Mouse (Mus musculus) R1 (cell line): ENCODE results near the gene Zfp454.
A peak's percentile ranks its signal among the peaks of the same experiment; 100 is the strongest.

Experiments
- DNase-seq: peaks from one replicate; pipeline ENCODE4 v3.0.0-alpha.2; 2018; ENCODE audit warnings: low read depth, low spot score

The Zfp454 gene

DNA sequence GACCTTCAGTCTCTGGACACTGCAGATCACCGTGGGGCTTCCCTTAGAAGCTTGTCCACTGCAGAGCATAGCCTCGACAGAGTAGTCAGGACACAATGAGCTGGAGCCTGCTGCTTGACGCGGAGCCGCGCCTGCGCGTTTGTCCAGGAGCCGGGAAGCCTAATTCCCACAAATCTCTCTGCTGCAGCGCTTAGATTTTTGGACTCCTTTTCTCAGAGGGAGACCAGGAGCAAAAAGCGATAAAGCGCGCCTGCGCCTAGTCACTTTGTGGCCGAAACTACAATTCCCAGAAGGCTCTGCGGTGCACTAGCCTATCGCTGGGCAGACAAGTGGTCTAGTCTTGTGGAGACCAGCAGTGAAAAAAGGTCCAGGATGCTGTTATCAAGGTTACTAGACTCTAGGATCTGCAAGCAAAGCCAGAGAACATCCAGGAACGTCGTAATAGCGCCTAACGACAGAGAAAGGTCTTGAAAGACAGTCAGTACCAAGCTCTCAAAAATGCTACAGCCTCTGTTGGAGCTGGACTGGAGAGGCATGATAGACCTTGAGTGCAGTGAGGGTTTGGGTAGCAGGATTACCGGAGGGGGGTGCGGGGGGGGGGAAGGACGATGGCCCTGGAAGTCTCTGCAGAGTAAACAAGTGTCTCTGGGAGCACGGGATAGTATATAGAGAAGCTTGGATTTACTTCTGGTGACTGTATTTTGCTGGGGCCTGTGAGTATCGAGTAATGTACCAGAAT is at the start of gene Zfp454:
Zfp454 (minus strand) TSS at position 262 of the 739 bp plus-strand sequence.
- peak; percentile 95 for DNase-seq

DNA sequence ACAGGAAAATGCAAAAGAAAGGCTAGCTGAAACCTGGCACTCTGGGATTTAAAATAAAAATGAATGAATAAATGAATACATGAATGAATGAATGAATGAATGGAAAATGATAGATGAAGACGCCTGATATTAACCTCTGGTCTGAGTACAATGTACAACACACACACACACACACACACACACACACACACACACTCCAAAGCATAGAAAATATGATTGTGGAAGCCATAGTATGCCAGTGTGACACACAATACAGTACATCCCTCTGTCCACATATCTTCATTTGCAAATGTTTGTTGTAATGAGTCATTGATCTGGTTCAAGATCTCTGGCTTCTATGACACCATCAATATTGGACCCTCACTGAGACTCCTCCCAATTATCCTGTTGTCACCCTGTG is 44.6 kb upstream of the Zfp454 start:
- no peak for DNase-seq

DNA sequence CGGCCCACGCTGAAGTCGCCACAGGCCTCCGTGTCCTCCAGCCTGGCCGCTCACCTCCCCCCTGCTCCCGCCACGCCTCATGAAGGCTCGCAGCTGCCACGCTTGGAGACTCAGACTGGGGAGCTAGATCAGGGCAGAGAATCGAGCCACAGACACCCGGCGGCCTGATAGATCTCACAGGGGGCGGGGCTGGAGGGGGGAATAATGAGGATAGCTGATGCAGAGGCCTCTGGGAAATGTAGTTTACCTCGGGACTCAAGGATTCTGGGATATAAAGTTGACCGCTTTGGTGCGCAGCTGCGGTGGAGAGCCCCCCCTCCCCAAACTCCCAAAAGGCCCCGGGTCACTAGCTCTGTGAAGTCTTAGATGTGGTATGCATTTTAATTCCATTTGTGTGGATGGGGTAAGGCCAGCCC is 44.0 kb upstream of the Zfp454 start, which contains the start of gene Zfp354b:
Zfp354b (minus strand) TSS at position 183 of the 416 bp plus-strand sequence.
- DNase-seq = peak; percentile 93

DNA sequence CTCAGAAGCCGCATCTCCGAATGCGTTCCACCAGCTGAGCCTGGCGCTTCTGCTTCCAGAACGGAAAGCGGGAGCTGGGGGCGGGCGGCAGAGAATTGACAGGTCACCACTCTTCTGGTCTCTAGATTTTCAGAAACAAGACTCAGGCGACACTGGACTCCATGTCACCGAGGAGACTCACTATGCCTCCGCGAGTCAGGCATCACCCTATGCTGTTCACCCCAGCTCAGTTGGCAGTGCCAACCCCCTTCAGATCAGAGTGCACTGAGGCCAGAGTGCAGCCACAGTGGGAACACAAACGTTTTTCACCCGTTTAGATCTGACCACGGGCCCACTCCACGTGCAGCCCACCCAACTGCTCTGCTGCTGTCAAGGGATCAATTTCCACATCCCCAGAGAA is 43.6 kb upstream of the Zfp454 start:
- no peak for DNase-seq

DNA sequence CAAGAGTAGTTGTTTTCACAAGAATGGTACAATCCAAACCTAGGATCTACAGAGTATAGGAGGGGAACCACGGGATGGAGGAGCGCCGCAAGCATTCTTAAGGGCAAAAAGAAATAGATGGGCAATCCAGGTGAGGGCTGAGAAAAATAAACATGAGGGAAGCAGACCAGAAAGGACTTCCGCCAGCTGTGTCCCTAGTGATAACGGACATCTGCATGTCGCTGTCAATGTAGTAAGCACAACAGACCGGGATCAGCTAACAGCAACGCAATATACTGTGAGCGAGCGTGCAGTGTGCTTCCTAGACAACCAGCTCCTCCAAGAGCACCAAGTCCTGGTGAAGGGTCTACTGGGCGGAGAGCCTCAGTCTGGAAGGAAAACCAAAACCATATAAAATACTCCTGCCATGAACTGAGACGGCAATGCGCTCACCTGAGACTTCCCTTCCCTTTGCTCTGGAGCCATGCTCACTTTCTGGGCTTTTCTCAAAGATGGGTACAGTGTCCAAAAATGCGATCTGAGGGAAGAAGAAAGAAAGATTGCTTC is 43.1 kb upstream of the Zfp454 start:
- DNase-seq = no peak

DNA sequence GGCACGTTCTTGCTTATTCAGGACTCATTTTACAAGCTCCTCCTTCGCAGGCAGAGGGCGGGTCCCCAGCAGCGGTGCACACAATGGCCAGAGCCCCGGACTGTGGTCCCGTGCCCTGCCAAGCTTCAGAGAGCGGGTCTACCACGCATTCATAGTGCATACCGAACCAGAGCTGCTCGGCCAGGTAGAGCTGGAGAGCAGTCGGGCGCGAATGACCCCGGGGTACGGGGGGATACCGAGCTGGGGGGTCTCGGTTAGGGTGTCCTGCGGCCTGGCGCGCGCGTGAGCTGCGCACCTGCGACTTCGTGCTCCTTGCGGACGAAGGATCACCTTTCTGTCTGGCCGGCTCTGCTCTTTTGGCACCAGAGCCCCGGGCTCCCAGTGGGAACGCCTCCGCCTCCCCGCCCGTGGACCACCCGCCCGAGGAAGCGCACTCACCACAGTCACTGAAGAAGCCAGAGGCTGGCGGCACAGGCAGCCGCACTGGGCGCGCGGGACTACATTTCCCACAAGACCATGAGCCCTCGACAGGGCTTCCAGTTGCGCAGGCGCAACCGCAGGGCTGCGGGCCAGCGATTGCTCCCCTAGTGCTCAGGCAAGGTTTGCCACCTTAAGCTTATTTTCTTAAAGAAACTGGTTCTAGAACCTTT is 28.3 kb upstream of the Zfp454 start, which contains the start of gene Zfp2:
Zfp2 (minus strand) TSS at position 495 of the 650 bp plus-strand sequence.
- peak; percentile 94 for DNase-seq

DNA sequence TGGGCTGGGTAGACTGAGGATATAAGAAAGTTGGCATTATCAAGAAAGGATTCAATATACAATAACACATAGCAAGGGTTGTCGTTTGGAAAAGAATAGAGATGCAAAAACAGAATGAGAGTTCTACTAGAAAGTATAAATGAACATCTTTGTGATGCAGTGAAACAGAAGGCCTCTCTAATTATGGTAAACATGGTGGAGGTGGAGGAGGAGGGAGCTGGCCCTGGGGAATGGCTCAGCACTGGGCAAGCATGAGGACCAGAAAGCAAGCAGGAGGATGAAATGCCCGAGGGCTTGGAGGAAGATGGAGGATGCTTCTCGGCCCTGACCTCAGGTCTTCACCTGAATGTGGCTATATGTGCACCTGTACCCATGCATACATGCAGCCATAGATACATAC is 27.0 kb upstream of the Zfp454 start:
- DNase-seq = no peak

DNA sequence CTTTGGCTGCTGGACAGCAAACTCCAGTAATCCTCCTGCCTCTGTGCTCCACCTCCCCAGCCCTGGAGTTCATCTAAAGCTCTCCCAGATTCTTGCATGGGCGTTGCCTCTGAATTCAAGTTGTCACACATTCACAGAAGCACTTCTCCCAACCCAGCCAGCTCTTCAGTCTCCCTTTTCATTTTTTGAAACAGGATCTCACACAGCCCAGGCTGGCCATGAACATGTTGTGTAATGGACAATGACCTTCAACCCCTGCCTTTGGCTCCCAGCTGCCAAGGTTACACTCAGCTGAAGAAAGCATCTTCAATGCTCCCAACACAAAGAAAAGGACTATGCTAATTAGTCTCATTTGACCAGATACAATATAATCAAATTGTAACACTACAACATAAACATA is 25.9 kb upstream of the Zfp454 start:
- peak; percentile 47 for DNase-seq

DNA sequence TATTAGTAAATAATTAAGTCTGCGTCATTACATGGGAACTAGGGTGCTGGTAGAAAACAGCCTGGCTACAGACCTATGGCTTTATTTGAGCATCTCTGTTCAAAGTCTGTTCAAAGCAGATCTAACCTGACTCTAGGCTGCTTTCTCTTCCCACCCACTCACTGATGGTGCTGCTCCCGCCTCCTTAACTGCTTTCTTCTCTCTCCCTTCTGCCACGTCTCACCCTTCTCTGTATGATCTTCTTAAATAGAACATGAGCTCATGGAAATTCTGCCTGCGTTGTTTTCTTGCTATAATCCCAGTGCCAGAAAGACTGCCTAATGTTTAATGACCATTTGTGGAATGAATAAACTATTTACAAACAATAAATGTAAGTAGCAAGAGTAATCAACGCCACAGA is 20.7 kb upstream of the Zfp454 start:
- DNase-seq = no peak

DNA sequence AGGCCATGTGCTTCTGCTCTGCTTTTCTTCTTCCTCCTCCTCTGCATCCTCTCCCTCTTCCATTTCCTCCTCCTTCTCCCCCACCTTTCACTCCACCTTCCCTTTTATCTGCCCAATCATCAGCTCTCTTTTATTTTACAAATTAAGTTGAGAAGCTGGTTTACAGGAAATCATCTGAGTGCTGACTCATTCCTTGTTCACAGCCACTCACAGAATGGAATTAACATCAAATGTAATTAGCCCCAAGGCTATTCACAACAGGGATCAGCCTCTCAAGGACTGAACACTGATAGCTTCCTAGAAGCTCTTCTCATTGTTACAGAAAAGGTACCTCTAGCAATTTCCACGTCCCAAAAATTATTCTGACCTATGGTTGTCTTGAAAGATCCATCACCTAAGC is 9.9 kb upstream of the Zfp454 start:
- peak; percentile 92 for DNase-seq

DNA sequence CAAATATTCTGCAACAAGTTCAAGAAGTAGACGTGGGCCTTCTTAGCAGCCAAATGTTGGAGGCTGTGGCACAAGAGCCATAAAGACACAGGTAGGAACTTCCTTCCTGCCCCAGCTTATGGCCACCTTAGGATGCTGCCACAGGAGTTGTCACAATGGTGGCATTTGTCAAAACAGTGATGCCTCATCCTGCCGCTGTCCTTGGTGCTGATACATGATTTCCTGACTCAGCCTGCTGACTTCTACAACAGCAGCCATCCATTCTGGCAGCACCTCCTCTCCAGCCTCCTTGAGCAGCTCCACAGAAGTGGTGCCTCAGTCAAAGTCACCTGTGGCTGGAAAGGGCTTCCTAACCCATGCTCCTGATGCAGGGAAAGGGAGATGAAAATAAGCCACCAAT is 5.0 kb upstream of the Zfp454 start:
- DNase-seq = peak; percentile 46

DNA sequence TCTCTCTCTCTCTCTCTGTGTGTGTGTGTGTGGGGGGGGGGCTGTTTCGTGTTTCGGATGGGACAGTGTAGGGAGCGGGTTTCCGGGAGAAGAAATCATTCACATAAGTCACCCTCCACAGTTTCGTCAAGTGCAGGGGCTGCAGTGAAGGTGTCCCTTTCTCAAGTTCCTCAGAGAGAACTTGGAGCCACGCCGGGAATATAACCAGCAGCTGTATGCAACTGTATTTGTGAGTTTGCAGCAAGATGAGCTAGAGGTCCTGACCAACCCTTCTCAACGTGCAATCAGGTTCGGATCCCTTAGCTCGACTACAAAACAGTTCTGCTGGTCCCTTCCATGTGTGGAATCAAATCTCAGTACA is 538 bp downstream of the Zfp454 start:
- no peak for DNase-seq

DNA sequence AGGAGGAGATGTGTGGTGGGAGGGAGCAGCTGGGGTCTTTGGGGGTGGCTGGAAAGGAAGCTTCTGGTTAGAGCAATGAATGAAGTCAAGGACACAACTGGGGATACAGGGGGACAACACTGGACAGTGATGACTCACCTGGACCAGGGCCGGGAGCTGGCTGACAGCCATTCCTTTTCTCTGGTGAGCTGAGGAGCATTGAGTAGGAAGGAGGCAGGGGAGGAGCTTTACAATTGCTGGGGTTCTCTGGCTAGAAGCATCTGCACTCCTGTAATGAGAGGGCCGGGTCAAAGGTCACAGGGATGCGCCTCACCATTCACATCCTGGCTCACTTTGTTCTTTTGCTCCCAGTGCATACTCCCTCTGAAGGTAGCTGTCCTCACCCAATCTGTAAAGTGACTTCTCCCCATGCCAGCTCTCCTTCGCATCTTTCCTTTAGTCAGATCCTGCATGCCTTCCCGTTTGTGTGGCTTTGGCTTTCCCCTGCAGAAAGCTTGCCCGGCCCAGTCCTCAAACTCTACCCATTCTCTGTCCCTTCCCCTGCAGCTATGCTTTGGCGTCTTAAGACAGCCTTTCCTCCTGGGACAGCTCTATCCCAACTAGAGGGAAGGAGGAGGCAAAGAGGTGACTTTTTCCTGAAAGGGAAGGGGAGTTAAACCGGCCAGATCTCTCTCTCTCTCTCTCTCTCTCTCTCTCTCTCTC is 1.1 kb downstream of the Zfp454 start:
- no peak for DNase-seq

DNA sequence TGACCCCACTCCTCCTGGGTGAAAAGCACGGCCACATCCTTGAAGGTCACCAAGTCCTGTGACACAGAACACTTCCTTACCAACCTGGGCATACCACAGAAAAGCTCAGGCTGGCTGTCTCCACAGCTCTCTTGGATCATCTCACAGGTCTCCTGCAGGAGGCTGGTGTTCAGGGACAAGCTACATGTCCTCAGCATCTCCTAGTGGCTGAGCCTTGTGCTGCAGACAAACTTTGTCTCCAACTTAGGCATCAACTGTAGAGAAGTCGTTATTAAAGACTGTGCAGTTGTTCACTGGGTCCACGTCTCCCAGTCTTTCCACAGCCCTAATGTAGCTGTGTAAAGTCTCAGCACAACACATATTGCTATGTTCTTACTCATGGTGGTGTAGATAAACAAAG is 3.7 kb downstream of the Zfp454 start:
- DNase-seq = no peak

DNA sequence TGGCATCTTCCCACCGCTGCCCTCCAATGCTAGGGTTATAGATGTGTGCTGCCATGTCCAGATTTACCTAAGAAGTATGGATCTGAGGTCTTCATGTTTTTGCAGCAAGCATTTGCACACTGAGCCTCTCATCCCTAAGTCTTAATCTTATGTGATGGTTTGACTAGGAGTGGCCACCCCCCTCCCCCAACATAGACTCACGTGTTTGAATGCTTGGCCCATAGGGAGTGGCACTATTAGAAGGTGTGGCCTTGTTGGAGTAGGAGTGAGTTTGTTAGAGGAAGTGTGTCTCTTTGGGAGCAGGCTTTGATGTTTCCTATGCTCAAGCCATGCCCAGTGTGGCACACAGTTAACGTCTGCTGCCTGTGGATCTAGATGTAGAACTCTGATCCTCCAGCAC is 8.8 kb downstream of the Zfp454 start:
- DNase-seq = peak; percentile 77

DNA sequence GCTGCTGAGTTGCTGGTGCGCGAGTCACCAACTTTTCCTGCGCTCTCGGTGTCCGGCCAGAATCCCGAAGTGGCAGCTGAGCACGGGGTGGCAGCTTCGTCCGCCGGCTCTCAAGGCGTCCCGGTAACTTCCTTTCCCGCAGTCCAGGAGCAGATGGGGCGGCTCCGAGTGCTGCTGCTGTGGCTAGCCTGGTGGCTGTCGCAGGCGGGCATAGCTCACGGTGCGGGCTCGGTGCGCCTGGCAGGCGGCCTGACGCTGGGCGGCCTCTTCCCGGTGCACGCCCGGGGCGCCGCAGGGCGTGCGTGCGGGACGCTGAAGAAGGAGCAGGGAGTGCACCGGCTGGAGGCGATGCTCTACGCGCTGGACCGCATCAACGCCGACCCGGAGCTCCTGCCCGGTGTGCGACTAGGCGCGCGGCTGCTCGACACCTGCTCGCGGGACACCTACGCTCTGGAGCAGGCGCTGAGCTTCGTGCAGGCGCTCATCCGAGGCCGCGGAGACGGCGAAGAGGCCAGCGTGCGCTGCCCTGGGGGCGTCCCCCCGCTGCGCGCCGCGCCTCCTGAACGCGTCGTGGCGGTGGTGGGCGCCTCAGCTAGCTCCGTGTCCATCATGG is 36.4 kb downstream of the Zfp454 start:
- DNase-seq = no peak

DNA sequence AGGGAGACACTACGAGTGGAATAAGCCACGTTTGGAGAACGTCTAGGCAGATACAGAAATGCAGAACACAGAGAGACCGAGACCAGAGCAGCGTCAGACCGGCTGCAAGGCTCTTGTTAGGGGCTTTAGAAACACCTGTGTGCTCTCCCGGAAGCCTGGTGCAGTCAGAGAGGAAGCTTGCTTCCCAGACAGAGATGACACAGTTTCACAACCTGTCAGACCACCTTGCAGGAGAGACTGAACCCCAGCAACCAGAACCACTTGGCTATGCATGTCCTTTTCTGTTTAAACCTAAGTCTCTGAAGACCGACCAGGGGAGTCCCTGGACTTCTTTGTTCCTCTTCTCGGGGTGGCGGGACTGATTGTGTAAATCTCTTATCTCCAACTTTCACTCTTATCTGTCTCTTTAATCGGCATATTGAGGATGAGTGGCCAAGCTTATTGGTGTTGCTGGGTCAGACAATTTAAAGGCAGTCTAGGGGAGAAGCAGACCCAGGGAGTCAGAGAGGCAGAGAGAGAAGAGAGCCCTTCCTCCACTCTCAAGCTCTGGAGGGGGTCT is 37.2 kb downstream of the Zfp454 start, which contains the start of gene Grm6:
Grm6 (plus strand) TSS at position 509 of the 559 bp plus-strand sequence.
- DNase-seq = no peak

DNA sequence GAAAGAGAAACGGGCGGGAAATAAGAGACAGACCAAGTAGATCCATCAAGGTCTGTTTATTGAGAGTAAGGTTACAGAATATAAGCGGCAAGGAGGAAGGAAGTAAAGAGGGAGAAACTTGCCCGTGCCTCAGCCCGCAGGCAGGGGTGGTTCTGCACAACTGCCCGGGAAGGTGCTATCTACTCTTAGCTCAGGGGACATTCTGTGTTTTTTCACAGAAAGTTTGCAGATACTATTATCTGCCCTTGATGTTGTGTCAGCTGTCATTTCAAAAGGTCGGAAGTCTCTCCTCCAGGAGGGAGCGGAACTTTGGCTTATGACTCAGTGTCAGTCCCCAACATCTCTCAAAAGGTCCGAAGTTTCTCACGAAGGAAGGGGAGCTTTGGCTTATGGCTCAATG is 38.1 kb downstream of the Zfp454 start:
- DNase-seq = no peak

DNA sequence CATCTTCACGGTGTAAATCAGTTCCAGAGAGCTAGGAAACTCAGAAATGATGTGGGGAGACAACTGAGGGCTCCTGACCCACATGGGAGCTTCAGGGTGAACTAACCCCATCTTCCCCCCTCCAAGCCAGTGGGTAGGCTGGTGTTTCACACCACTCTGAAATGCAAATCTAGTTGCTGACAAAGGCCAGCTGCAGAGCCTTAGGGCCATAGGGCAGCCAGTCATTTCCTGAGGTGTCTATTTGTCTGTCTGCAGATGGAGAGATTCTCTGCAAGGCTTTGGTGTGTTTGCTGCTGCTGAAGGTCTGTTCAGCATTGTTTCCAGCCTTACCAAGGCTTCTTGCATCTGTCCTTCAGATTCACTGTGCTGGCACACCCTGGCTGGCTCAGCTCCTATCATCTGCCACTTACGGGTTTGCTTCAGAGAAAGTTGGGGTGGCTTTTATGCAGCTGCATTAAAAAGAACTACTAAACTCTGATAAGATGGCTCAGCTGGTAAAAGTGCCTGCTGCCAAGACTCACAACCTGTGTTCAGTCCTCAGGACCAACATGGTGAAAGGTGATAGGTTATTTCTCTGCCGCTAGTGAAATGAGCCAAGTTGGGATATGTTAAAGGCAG is 38.8 kb downstream of the Zfp454 start:
- no peak for DNase-seq

DNA sequence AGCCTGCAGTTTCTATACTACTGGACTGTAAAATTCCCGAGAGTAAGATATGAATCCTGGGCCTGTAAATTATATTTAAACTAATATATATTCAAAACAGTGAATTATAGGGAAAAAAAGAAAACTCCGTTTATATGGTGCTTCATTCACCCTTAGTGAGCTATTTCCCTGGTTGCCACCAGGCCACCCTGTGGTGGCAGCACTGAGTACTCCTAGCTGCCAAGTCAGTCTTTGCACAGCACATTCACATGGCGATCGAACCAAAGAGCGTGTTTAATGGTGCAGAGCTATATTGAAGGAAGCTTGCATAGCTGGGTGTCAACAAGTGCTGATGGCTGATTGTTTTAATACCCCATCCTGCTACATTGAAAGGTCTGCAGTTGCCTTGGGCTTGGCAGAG is 40.4 kb downstream of the Zfp454 start:
- no peak for DNase-seq

DNA sequence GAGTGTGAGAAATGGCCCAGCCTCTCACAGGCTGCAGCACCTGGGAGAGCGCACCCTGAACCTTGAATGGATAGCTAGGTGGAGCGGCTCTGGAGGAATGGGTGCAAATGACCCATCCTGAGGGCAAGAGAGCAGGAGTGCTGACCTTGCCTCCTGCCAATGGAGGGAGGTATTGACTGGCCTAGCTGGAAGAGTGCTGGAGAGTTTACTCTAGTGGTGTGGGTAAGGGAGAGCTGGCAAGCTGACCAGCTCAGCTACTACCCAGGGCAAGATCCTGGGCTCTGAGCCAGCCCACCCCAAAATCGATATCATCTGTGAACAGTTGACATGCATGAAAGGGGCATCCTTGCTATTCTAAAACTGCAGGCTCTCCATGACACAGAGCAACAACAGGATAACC is 41.5 kb downstream of the Zfp454 start:
- no peak for DNase-seq
